In genomic region chr19:3653508-3653907, GRCm38 (mm10) we compare ENCODE assay signal across 15 mouse cellular contexts. TPM values are rescaled to one million over a fixed set of nuclear protein-coding genes. Genes with fewer than 3 reads are reported as not detected.
A peak's percentile ranks its signal among the peaks of the same experiment; 100 is the strongest.
DNase-seq lines count a peak whose midpoint lies in the region; ATAC-seq and TF ChIP-seq lines count a peak whose summit lies in the region.
"Had no signal": no experiment of that assay in that cellular context is flagged by ENCODE, and none has a peak within 500 bp of the region (broad histone marks: within the 10 kb centered on the region; RNA-seq: fewer than 3 reads in every experiment).

No protein-coding gene starts in this region.

- 70% methylated on average over 4 of the region's 4 CpGs for WGBS in heart, embryonic 13.5 days
- WGBS in midbrain, embryonic 11.5 days, result 90% methylated on average over 4 of the region's 4 CpGs
- WGBS in midbrain, postnatal 0 days, result 78% methylated on average over 4 of the region's 4 CpGs
- 64% methylated on average over 4 of the region's 4 CpGs for WGBS in limb, embryonic 13.5 days

- TF ChIP-seq CTCF in left cerebral cortex, adult 2 months (IDR thresholded peaks at IDR 0.05), result no peak
- no peak for TF ChIP-seq CTCF in midbrain, postnatal 0 days (IDR thresholded peaks at IDR 0.05)

- peaks cover 26% of the 10 kb centered on the region for H3K4me1 ChIP-seq in heart, embryonic 13.5 days
- no peaks in the 10 kb centered on the region for H3K4me1 ChIP-seq in midbrain, embryonic 11.5 days (ENCODE audit: control insufficient read depth, insufficient read depth, low read length)
- H3K4me1 ChIP-seq in midbrain, postnatal 0 days (ENCODE audit: insufficient read depth, low read length), result no peaks in the 10 kb centered on the region
- H3K4me1 ChIP-seq in limb, embryonic 13.5 days, result no peaks in the 10 kb centered on the region

- no peak for DNase-seq in heart, postnatal 10 days
- DNase-seq in left cerebral cortex, adult 2 months (ENCODE audit: extremely low spot score in 1 of 2, low spot score in 2 of 2), result no peak
- no peak for DNase-seq in left cerebral cortex, adult 9 months (ENCODE audit: low spot score in 2 of 2)
- peak; percentile 26 for DNase-seq in midbrain, embryonic 11.5 days (ENCODE audit: low spot score, missing footprints)
- DNase-seq in midbrain, postnatal 0 days (ENCODE audit: low spot score), result no peak
- DNase-seq in adrenal gland, postnatal 10 days, result no peak
- DNase-seq: midbrain, embryonic 14.5 days; right cerebral cortex, postnatal 4 days; thymus, postnatal 4 days had no signal

- H3K36me3 ChIP-seq in heart, embryonic 13.5 days, result peaks cover 50% of the 10 kb centered on the region
- H3K36me3 ChIP-seq in midbrain, embryonic 11.5 days (ENCODE audit: control insufficient read depth, insufficient read depth, low read length), result peaks cover 14% of the 10 kb centered on the region; the same call in 1 of the 2 replicates
- H3K36me3 ChIP-seq in midbrain, postnatal 0 days (ENCODE audit: insufficient read depth, low read length), result no peaks in the 10 kb centered on the region
- peaks cover 89% of the 10 kb centered on the region for H3K36me3 ChIP-seq in limb, embryonic 13.5 days

- intact Hi-C loops in heart, postnatal 10 days (cut with DNase I), result no loop called here
- intact Hi-C loops in left cerebral cortex, adult 2 months (cut with DNase I), result no loop called here

- no peak overlapping the region for H3K4me2 ChIP-seq in heart, embryonic 13.5 days
- H3K4me2 ChIP-seq in midbrain, embryonic 11.5 days, result no peak overlapping the region
- no peak overlapping the region for H3K4me2 ChIP-seq in midbrain, postnatal 0 days (ENCODE audit: low read depth, low read length, poor library complexity, severe bottlenecking)
- no peak overlapping the region for H3K4me2 ChIP-seq in limb, embryonic 13.5 days (replicated peaks)
- H3K4me2 ChIP-seq: embryonic facial prominence, embryonic 12.5 days; liver, embryonic 15.5 days had no signal

- no peak overlapping the region for H3K4me3 ChIP-seq in heart, embryonic 13.5 days
- no peak overlapping the region for H3K4me3 ChIP-seq in left cerebral cortex, adult 2 months
- no peak overlapping the region for H3K4me3 ChIP-seq in midbrain, embryonic 11.5 days (ENCODE audit: low read depth, low read length)
- H3K4me3 ChIP-seq in midbrain, postnatal 0 days (ENCODE audit: low read depth, low read length), result no peak overlapping the region
- no peak overlapping the region for H3K4me3 ChIP-seq in limb, embryonic 13.5 days
- H3K4me3 ChIP-seq: embryonic facial prominence, embryonic 12.5 days; liver, embryonic 15.5 days had no signal

- no peaks in the 10 kb centered on the region for H3K27me3 ChIP-seq in heart, embryonic 13.5 days (replicated peaks)
- no peaks in the 10 kb centered on the region for H3K27me3 ChIP-seq in midbrain, embryonic 11.5 days (ENCODE audit: control insufficient read depth, insufficient read depth, low read length)
- no peaks in the 10 kb centered on the region for H3K27me3 ChIP-seq in midbrain, postnatal 0 days (ENCODE audit: insufficient read depth, low read length)
- H3K27me3 ChIP-seq in limb, embryonic 13.5 days, result no peaks in the 10 kb centered on the region
- H3K27me3 ChIP-seq: embryonic facial prominence, embryonic 12.5 days; liver, embryonic 15.5 days had no signal

- ATAC-seq in heart, embryonic 13.5 days (ENCODE audit: extremely low read depth, insufficient number of reproducible peaks, low FRiP score, low TSS enrichment), result no peak
- ATAC-seq in midbrain, embryonic 11.5 days (ENCODE audit: low FRiP score), result no peak
- no peak for ATAC-seq in midbrain, postnatal 0 days (ENCODE audit: low FRiP score)
- no peak for ATAC-seq in limb, embryonic 13.5 days (ENCODE audit: low FRiP score, low read depth)
- ATAC-seq: CD4-positive, CD25-positive, alpha-beta regulatory T cell, adult 4 months; inflammation-experienced regulatory T-cells, adult 6 months had no signal

- no peaks in the 10 kb centered on the region for H3K9me3 ChIP-seq in heart, embryonic 13.5 days
- H3K9me3 ChIP-seq in midbrain, embryonic 11.5 days (ENCODE audit: control insufficient read depth, low read length), result no peaks in the 10 kb centered on the region; the same call in 1 of the 2 replicates
- no peaks in the 10 kb centered on the region for H3K9me3 ChIP-seq in midbrain, postnatal 0 days (ENCODE audit: low read length)
- peaks cover 18% of the 10 kb centered on the region for H3K9me3 ChIP-seq in limb, embryonic 13.5 days
- H3K9me3 ChIP-seq: liver, embryonic 15.5 days had no signal

- peak overlapping the region; percentile 62 for H3K27ac ChIP-seq in heart, embryonic 13.5 days (replicated peaks)
- peak overlapping the region; percentile 13; the same call in 1 of the 2 replicates for H3K27ac ChIP-seq in left cerebral cortex, adult 2 months
- no peak overlapping the region for H3K27ac ChIP-seq in midbrain, embryonic 11.5 days (ENCODE audit: low read depth, low read length)
- no peak overlapping the region for H3K27ac ChIP-seq in midbrain, postnatal 0 days (ENCODE audit: low read depth, low read length)
- H3K27ac ChIP-seq in limb, embryonic 13.5 days, result peak overlapping the region; percentile 58; the same call in 1 of the 2 replicates
- H3K27ac ChIP-seq: embryonic facial prominence, embryonic 12.5 days; liver, embryonic 15.5 days had no signal

- H3K9ac ChIP-seq in heart, embryonic 13.5 days, result no peak overlapping the region
- no peak overlapping the region for H3K9ac ChIP-seq in midbrain, embryonic 11.5 days (ENCODE audit: low read length)
- no peak overlapping the region for H3K9ac ChIP-seq in midbrain, postnatal 0 days (replicated peaks; ENCODE audit: low read length, poor library complexity, severe bottlenecking)
- H3K9ac ChIP-seq in limb, embryonic 13.5 days, result no peak overlapping the region
- H3K9ac ChIP-seq: embryonic facial prominence, embryonic 12.5 days; liver, embryonic 15.5 days had no signal

RNA-seq across cellular contexts. Expression of gene Lrp5, which starts 32.9 kb away (rescaled TPM):
- polyA plus RNA-seq in heart, embryonic 13.5 days (2015; fragmentation: Nextera tagmentation; extraction: Ambion mirVana), result 2.9 and 3.3 TPM in 2 replicates
- 10 to 100 TPM; 50.6 to 51.0 TPM for total RNA-seq in heart, postnatal 10 days (2021)
- total RNA-seq in left cerebral cortex, adult 2 months (2021), result 1 to 10 TPM; 8.3 to 9.3 TPM
- polyA plus RNA-seq in midbrain, embryonic 11.5 days (2014; fragmentation: Nextera tagmentation; extraction: Ambion mirVana), result 2.6 and 2.8 TPM in 2 replicates
- total RNA-seq in midbrain, postnatal 0 days (2014; rRNA removed), result 9.9 and 15.0 TPM in 2 replicates
- polyA plus RNA-seq in midbrain, postnatal 0 days (2015; fragmentation: Nextera tagmentation; extraction: Ambion mirVana), result 0.58 and 0.74 TPM in 2 replicates
- 7.1 and 7.7 TPM in 2 replicates for polyA plus RNA-seq in limb, embryonic 13.5 days (2015; fragmentation: Nextera tagmentation; extraction: Ambion mirVana)
- total RNA-seq in adrenal gland, postnatal 10 days (2021), result 100 to 1,000 TPM in 1 of 2 experiments, 10 to 100 TPM in 1; 87.0 to 104 TPM

RNA-seq across cellular contexts. Expression of gene 1810055G02Rik, which starts 54.6 kb away (rescaled TPM):
- 24.1 and 26.2 TPM in 2 replicates for polyA plus RNA-seq in heart, embryonic 13.5 days (2015; fragmentation: Nextera tagmentation; extraction: Ambion mirVana)
- total RNA-seq in heart, postnatal 10 days (2021), result 10 to 100 TPM; 12.0 to 14.2 TPM
- total RNA-seq in left cerebral cortex, adult 2 months (2021), result 10 to 100 TPM; 31.3 to 38.5 TPM
- polyA plus RNA-seq in midbrain, embryonic 11.5 days (2014; fragmentation: Nextera tagmentation; extraction: Ambion mirVana), result 34.6 and 38.9 TPM in 2 replicates
- total RNA-seq in midbrain, postnatal 0 days (2014; rRNA removed), result 31.8 and 33.3 TPM in 2 replicates
- polyA plus RNA-seq in midbrain, postnatal 0 days (2015; fragmentation: Nextera tagmentation; extraction: Ambion mirVana), result 29.4 and 36.1 TPM in 2 replicates
- polyA plus RNA-seq in limb, embryonic 13.5 days (2015; fragmentation: Nextera tagmentation; extraction: Ambion mirVana), result 50.3 and 54.4 TPM in 2 replicates
- 10 to 100 TPM; 20.9 to 45.9 TPM for total RNA-seq in adrenal gland, postnatal 10 days (2021)

Comparison
In these comparisons a context has a peak if more than half of its experiments do, and no peak if none do; other contexts are left out.
1. H3K27ac ChIP-seq: peak in heart, embryonic 13.5 days (single experiment), left cerebral cortex, adult 2 months (single experiment) and limb, embryonic 13.5 days (single experiment); none in midbrain, embryonic 11.5 days (single experiment) and midbrain, postnatal 0 days (single experiment).